Mouse (Mus musculus) forebrain, embryonic 15.5 days (tissue): Measurements from ENCODE around the gene Cbr2. TPM values are rescaled to one million over a fixed set of nuclear protein-coding genes. Genes with fewer than 3 reads are reported as not detected.

Source experiments
- ATAC-seq: fragments of 200-750 bp; cut with Nextera tagmentation; replicated peaks from 2 replicates; pipeline ENCODE4 v1.8.0; 2017; ENCODE audit warnings: mild to moderate bottlenecking, moderate TSS enrichment, moderate library complexity
- H3K27ac ChIP-seq: fragments of 300-500 bp; sonication (generic); replicated peaks from 2 replicates; pipeline ENCODE4 v1.5.1; 2015; ENCODE audit warnings: mild to moderate bottlenecking, inconsistent platforms
- H3K27me3 ChIP-seq: fragments of 300-500 bp; sonication (generic); 2 replicates; pipeline ENCODE4 v1.6.1; 2015; ENCODE audit warnings: inconsistent platforms
- H3K36me3 ChIP-seq: fragments of 300-500 bp; sonication (generic); 2 replicates; pipeline ENCODE4 v1.6.1; 2015; ENCODE audit warnings: mild to moderate bottlenecking, inconsistent platforms
- H3K4me1 ChIP-seq: fragments of 300-500 bp; sonication (generic); 2 replicates; pipeline ENCODE4 v1.6.1; 2015; ENCODE audit warnings: inconsistent platforms
- H3K4me2 ChIP-seq: fragments of 300-500 bp; sonication (generic); replicated peaks from 2 replicates; pipeline ENCODE4 v1.6.1; 2015; ENCODE audit warnings: mild to moderate bottlenecking, inconsistent platforms
- H3K4me3 ChIP-seq: fragments of 300-500 bp; sonication (generic); 2 replicates; pipeline ENCODE4 v1.5.1; 2015; ENCODE audit warnings: mild to moderate bottlenecking, inconsistent platforms
- H3K9ac ChIP-seq: fragments of 300-500 bp; sonication (generic); replicated peaks from 2 replicates; pipeline ENCODE4 v1.6.1; 2015; ENCODE audit warnings: mild to moderate bottlenecking, inconsistent platforms
- H3K9me3 ChIP-seq: fragments of 300-500 bp; sonication (generic); 2 replicates; pipeline ENCODE4 v1.6.1; 2016; ENCODE audit warnings: inconsistent platforms
- WGBS: fragments of 180-500 bp; shearing (Covaris S2); methylation state at CpG from one replicate; pipeline ENCODE4 v1.1.7; 2015; ENCODE audit warnings: mixed read lengths; 5-methylcytosine and 5-hydroxymethylcytosine counted together
- polyA plus RNA-seq: library from polyadenylated mRNA; unstranded; fragments of >200 nt; fragmentation: Nextera tagmentation; extraction: Ambion mirVana; gene quantifications from 2 replicates; pipeline ENCODE4 v1.2.1, GENCODE M21; 2015

The Cbr2 gene
- polyA plus RNA-seq, 1 experiment from 2014 or later: 0.69 TPM

DNA sequence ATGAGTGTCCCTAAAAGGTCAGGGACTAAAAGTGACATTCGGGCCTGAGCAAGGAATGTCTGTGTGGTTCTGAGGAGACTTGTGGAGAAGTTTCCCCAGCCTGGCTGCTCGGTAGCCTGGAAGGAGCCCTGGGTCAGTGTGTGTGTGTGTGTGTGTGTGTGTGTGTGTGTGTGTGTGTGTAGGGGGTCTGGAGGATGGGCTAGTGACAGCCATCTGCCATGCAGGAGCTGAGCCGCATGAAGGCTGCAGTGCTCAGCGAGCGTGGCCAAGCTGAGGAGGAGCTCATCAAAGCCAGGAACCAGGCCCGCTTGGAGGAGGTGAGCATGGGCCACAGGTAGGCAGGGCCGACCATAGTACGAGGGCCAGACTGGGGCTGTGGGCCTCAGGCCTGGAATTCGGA, 12.7 kb downstream of the Cbr2 start:
- H3K4me3 ChIP-seq: no peak overlapping the region
- H3K9ac ChIP-seq: no peak overlapping the region
- H3K27ac ChIP-seq: no peak overlapping the region
- ATAC-seq: no peak
- H3K4me1 ChIP-seq: peaks cover 37% of the 10 kb centered on the region
- WGBS: 91% methylated on average over 9 of the region's 9 CpGs
- peaks cover 24% of the 10 kb centered on the region for H3K36me3 ChIP-seq
- H3K4me2 ChIP-seq: no peak overlapping the region
- no peaks in the 10 kb centered on the region for H3K9me3 ChIP-seq
- H3K27me3 ChIP-seq: no peaks in the 10 kb centered on the region

DNA sequence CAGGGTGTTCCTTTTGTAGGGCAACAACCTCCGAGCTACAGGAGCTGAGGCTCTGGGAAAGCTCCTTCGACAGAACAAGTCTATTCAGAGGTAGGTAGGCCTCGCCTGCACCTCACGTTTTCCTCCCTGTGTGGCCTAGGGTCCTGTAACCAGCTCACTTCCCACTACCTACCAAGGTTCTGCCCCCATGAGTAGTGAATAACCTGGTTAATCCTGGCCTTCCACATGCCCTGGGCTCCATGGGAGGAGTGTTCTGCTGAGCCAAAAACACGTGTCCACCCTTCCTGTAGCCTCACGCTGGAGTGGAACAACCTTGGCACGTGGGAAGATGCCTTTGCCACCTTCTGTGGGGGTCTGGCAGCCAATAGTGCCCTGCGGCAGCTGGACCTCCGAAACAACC, 16.8 kb downstream of the Cbr2 start:
- Histone ChIP-seq H3K27ac (no peak overlapping the region), H3K27me3 (no peaks in the 10 kb centered on the region), H3K36me3 (peaks cover 30% of the 10 kb centered on the region), H3K9me3 (no peaks in the 10 kb centered on the region), H3K4me2 (peak overlapping the region; percentile 79; the same call in 1 of the 2 replicates), H3K4me3 (no peak overlapping the region), H3K4me1 (peaks cover 30% of the 10 kb centered on the region), H3K9ac (peak overlapping the region; percentile 71; the same call in 1 of the 2 replicates)
- 91% methylated on average over 9 of the region's 9 CpGs for WGBS
- no peak for ATAC-seq

GRCm38 (mm10) chr11:120714546-120714945, 17.4 kb downstream of the Cbr2 start:
- peaks cover 29% of the 10 kb centered on the region for H3K36me3 ChIP-seq
- H3K4me2 ChIP-seq: peak overlapping the region; percentile 79
- ATAC-seq: no peak
- H3K9me3 ChIP-seq: no peaks in the 10 kb centered on the region
- H3K4me3 ChIP-seq: peak overlapping the region; percentile 64
- peaks cover 30% of the 10 kb centered on the region for H3K4me1 ChIP-seq
- H3K27me3 ChIP-seq: no peaks in the 10 kb centered on the region
- no peak overlapping the region for H3K27ac ChIP-seq
- peak overlapping the region; percentile 71 for H3K9ac ChIP-seq
- WGBS: 65% methylated on average over 10 of the region's 10 CpGs

DNA sequence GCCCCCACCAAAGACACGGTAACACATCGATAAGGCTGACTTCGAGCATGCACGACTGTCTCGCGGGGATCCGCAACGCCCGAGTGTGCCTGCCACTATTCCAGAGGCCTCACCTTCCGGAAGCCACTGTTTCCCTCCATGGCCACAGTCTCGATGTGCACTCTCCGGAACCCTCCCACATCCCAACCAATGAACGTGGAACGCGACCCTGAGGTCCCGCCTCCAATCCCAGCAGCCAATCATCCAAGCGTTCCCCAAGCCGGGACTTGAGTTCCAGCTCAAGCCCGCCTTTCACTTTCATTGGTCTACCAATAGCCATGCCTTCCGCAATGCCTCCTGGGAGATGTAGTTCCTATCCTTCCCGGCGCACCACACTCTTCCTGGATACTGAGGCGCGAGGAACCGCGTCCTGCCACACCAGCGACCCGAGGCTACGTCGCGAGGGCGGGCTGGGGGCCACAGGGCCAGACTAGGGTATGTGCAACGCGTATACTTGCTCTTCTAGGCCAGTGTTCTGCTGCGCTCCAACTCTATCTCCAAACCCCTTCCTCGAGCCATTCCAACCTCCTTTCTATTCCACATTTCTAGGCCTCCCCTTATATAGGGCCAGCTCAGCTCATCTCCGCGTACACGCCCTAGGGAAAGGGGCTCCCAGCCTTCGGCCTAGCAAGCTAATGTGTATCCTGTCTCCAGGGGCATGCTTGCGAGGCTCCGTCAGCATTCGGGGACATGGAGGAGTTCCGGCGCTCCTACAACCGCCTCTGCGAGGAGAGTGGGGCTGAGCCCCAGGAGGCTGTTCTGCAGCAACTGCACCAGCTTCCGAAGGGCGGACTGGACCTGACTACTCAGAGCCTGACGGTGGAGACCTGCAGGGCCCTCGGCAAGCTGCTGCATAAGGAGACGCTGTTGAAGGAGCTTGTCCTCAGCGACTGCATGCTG, 18.1 kb downstream of the Cbr2 start, which contains the start of the genes Cenpx and Lrrc45:
TSS of gene Cenpx (minus strand) at position 159 of the 939 bp plus-strand sequence.
TSS of gene Lrrc45 (plus strand) at position 346 of the 939 bp plus-strand sequence.
- H3K27me3 ChIP-seq: no peaks in the 10 kb centered on the region
- no peaks in the 10 kb centered on the region for H3K9me3 ChIP-seq
- ATAC-seq: peak; percentile 98
- H3K9ac ChIP-seq: peak within 1 kb of the TSS; percentile 71
- peaks cover 30% of the 10 kb centered on the region for H3K4me1 ChIP-seq
- H3K4me3 ChIP-seq: peak within 1 kb of the TSS; percentile 64
- WGBS: 1% methylated on average over 53 of the region's 53 CpGs
- H3K27ac ChIP-seq: peak within 1 kb of the TSS; percentile 76
- H3K4me2 ChIP-seq: peak within 1 kb of the TSS; percentile 99
- H3K36me3 ChIP-seq: peaks cover 25% of the 10 kb centered on the region

GRCm38 (mm10) chr11:120712771-120713568, 18.9 kb downstream of the Cbr2 start:
- Histone ChIP-seq H3K9me3 (no peaks in the 10 kb centered on the region), H3K9ac (peak overlapping the region; percentile 57), H3K4me3 (peak overlapping the region; percentile 64), H3K4me1 (peaks cover 30% of the 10 kb centered on the region), H3K4me2 (peak overlapping the region; percentile 99), H3K27ac (peak overlapping the region; percentile 76), H3K36me3 (peaks cover 17% of the 10 kb centered on the region; the same call in 1 of the 2 replicates), H3K27me3 (no peaks in the 10 kb centered on the region)
- peak; percentile 7; the same call in 1 of the 2 replicates for ATAC-seq
- WGBS: under 1% methylated on average over 38 of the region's 38 CpGs

DNA sequence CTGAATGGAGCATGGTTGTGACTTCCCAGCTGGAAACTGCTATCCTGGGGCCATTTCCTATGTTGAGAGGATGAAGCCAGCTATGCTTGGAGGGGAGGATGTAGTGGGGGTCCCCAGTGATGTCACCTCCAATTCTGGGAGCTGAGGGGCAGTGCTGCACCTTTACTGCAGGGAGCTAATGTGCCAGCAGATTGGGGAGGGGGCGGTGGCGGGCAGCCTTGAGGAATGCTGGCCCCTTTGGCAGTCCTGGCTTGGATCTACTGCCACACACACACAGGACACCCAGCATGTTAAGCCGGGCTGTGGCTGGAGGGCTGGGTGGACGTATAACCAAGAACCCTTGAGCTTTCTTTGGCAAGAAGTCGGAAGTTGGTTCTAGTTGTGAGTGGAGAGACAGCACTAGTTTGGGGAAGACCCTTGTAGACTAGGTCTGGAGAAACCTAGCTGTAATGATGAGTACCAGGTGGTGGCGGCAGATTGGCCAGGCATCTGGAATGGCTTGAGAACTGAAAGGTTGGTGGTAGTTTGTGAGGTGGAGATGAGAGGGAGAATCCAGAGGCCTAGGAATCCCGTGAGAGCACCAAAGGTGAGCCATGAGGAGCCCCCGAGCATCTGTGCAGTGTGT, 19.8 kb downstream of the Cbr2 start:
- Histone ChIP-seq H3K27ac (no peak overlapping the region), H3K9me3 (no peaks in the 10 kb centered on the region), H3K9ac (no peak overlapping the region), H3K4me2 (peak overlapping the region; percentile 99; the same call in 1 of the 2 replicates), H3K4me3 (peak overlapping the region; percentile 64; the same call in 1 of the 2 replicates), H3K4me1 (peaks cover 30% of the 10 kb centered on the region), H3K36me3 (peaks cover 11% of the 10 kb centered on the region; the same call in 1 of the 2 replicates), H3K27me3 (no peaks in the 10 kb centered on the region)
- WGBS: 64% methylated on average over 8 of the region's 8 CpGs
- no peak for ATAC-seq

GRCm38 (mm10) chr11:120710672-120711071, 21.2 kb downstream of the Cbr2 start:
- Histone ChIP-seq H3K4me1 (peaks cover 31% of the 10 kb centered on the region), H3K4me2 (no peak overlapping the region), H3K27ac (no peak overlapping the region), H3K27me3 (no peaks in the 10 kb centered on the region), H3K36me3 (peaks cover 7% of the 10 kb centered on the region; the same call in 1 of the 2 replicates), H3K9ac (no peak overlapping the region), H3K4me3 (no peak overlapping the region), H3K9me3 (no peaks in the 10 kb centered on the region)
- WGBS: 87% methylated on average over 5 of the region's 5 CpGs
- ATAC-seq: no peak

DNA sequence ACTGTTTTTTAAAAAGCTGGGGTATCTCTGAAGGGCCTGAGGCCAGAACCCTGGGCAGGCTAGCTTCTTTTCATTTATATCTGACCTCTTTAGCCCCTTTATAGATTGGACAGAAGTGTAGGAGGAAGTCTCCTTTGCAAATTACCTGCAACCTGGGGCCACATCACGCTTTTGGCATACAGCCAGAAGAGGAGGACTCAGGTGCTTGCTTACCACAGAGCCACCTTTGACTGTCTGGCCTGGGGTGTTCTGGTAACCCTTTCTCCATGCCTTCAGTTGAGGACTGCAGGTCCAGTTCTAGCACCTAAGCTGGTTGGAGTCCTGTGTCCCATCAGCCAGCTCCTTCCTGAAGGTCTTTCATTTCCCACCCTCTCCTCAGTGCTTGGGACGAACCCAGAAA, 22.4 kb downstream of the Cbr2 start:
- ATAC-seq: no peak
- H3K4me1 ChIP-seq: peaks cover 24% of the 10 kb centered on the region
- 79% methylated on average over 2 of the region's 2 CpGs for WGBS

DNA sequence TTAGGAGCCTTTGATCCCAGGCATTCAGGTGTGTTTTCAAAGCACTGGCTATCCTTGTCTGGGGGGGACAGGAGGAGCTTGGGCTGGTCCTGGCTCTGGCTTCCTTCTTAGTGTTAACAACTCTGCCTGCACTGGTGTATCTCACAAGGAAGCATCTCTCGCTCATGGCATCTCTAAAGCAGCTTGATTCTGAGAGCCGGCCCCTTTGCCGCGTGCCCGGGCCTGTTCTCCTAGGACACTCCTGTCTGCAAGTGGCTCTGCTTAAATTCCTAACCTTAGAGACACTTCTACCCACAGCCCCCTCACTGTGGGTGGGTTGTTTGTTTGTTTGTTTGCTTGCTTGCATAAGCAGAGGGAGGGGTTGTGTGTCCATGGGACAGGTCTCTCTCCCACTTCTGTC, 23.9 kb downstream of the Cbr2 start:
- Histone ChIP-seq H3K27me3 (no peaks in the 10 kb centered on the region), H3K4me2 (no peak overlapping the region), H3K4me3 (no peak overlapping the region), H3K27ac (no peak overlapping the region), H3K36me3 (peaks cover 7% of the 10 kb centered on the region; the same call in 1 of the 2 replicates), H3K9ac (no peak overlapping the region), H3K4me1 (peaks cover 22% of the 10 kb centered on the region), H3K9me3 (no peaks in the 10 kb centered on the region)
- no peak for ATAC-seq
- 50% methylated on average over 5 of the region's 5 CpGs for WGBS

More for the DNA sequence above, 22.4 kb downstream of the Cbr2 start:
- H3K9me3 ChIP-seq: no peaks in the 10 kb centered on the region
- H3K4me3 ChIP-seq: no peak overlapping the region
- no peak overlapping the region for H3K4me2 ChIP-seq
- H3K27ac ChIP-seq: no peak overlapping the region
- H3K36me3 ChIP-seq: peaks cover 7% of the 10 kb centered on the region; the same call in 1 of the 2 replicates
- no peaks in the 10 kb centered on the region for H3K27me3 ChIP-seq
- no peak overlapping the region for H3K9ac ChIP-seq

- Histone ChIP-seq H3K4me3 (no peak overlapping the region), H3K9ac (no peak overlapping the region), H3K27ac (no peak overlapping the region), H3K27me3 (no peaks in the 10 kb centered on the region), H3K4me2 (no peak overlapping the region), H3K9me3 (no peaks in the 10 kb centered on the region), H3K36me3 (peaks cover 10% of the 10 kb centered on the region; the same call in 1 of the 2 replicates), H3K4me1 (peaks cover 14% of the 10 kb centered on the region)
- 3% methylated on average over 12 of the region's 12 CpGs for WGBS
- no peak for ATAC-seq
Observed at GRCm38 (mm10) chr11:120707225-120707624, 24.7 kb downstream of the Cbr2 start.

DNA sequence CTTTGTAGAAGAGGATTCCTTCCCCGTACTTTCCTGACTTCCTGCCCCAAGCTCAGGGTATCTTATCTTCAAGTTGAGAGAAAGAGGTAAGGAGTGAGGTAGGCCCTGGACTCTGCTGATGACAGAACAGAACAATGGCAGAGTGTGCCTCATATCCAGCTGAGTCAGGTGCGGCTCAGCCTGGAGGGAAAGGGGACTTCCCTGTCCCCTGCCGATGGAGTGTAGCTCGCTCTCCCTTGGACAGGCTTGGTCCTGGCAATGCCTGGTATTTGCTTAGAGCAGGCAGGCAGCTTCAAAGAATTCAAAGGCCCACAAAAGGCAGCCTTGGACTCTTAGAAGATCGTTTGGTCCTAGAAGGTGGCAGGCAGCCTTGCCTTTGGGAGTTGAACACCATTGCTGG, 25.8 kb downstream of the Cbr2 start:
- H3K36me3 ChIP-seq: peaks cover 15% of the 10 kb centered on the region
- 59% methylated on average over 5 of the region's 5 CpGs for WGBS
- peaks cover 13% of the 10 kb centered on the region; the same call in 1 of the 2 replicates for H3K4me1 ChIP-seq
- no peak overlapping the region for H3K4me2 ChIP-seq
- H3K9ac ChIP-seq: no peak overlapping the region
- no peak overlapping the region for H3K27ac ChIP-seq
- no peaks in the 10 kb centered on the region for H3K27me3 ChIP-seq
- H3K4me3 ChIP-seq: no peak overlapping the region
- no peaks in the 10 kb centered on the region for H3K9me3 ChIP-seq
- no peak for ATAC-seq
